ENCODE assay signal across 9 mouse cellular contexts in genomic region chr12:99406697-99407317, GRCm38 (mm10).
DNase-seq lines count a peak whose midpoint lies in the region; ATAC-seq and TF ChIP-seq lines count a peak whose summit lies in the region.
"Had no signal": no experiment of that assay in that cellular context is flagged by ENCODE, and none has a peak within 500 bp of the region (broad histone marks: within the 10 kb centered on the region; RNA-seq: fewer than 3 reads in every experiment).

No protein-coding gene starts in this region.

- no peak overlapping the region for H3K9ac ChIP-seq in forebrain, embryonic 12.5 days
- H3K9ac ChIP-seq in liver, embryonic 11.5 days (ENCODE audit: low read depth, low read length), result no peak overlapping the region
- H3K9ac ChIP-seq in midbrain, embryonic 15.5 days, result no peak overlapping the region
- H3K9ac ChIP-seq: hindbrain, embryonic 15.5 days had no signal

- no peak overlapping the region for H3K4me2 ChIP-seq in forebrain, embryonic 12.5 days
- peak overlapping the region; percentile 48 for H3K4me2 ChIP-seq in liver, embryonic 11.5 days
- H3K4me2 ChIP-seq in midbrain, embryonic 15.5 days, result no peak overlapping the region
- H3K4me2 ChIP-seq: hindbrain, embryonic 15.5 days had no signal

- H3K4me3 ChIP-seq in forebrain, embryonic 12.5 days (replicated peaks), result no peak overlapping the region
- H3K4me3 ChIP-seq in forebrain, embryonic 10.5 days, result no peak overlapping the region
- H3K4me3 ChIP-seq in testis, adult 2 months (ENCODE audit: control insufficient read depth, low read depth, low read length), result no peak overlapping the region
- no peak overlapping the region for H3K4me3 ChIP-seq in liver, embryonic 11.5 days (ENCODE audit: low read depth, low read length)
- no peak overlapping the region for H3K4me3 ChIP-seq in midbrain, embryonic 15.5 days
- H3K4me3 ChIP-seq: hindbrain, embryonic 15.5 days had no signal

- no peaks in the 10 kb centered on the region for H3K36me3 ChIP-seq in forebrain, embryonic 12.5 days (replicated peaks)
- peaks cover 6% of the 10 kb centered on the region for H3K36me3 ChIP-seq in forebrain, embryonic 10.5 days (replicated peaks)
- H3K36me3 ChIP-seq in testis, adult 2 months (ENCODE audit: control insufficient read depth, insufficient read depth, low read length), result no peaks in the 10 kb centered on the region
- H3K36me3 ChIP-seq in liver, embryonic 11.5 days (ENCODE audit: control insufficient read depth, insufficient read depth, low read length), result peaks cover 4% of the 10 kb centered on the region; the same call in 1 of the 2 replicates
- no peaks in the 10 kb centered on the region for H3K36me3 ChIP-seq in midbrain, embryonic 15.5 days (replicated peaks)
- H3K36me3 ChIP-seq: hindbrain, embryonic 15.5 days had no signal

- no peak for TF ChIP-seq POLR2A in testis, adult 2 months (IDR thresholded peaks at IDR 0.05; ENCODE audit: control insufficient read depth, low read depth, low read length)

- H3K4me1 ChIP-seq in forebrain, embryonic 12.5 days, result peaks cover 17% of the 10 kb centered on the region
- peaks cover 14% of the 10 kb centered on the region for H3K4me1 ChIP-seq in forebrain, embryonic 10.5 days
- peaks cover 2% of the 10 kb centered on the region; the same call in 1 of the 2 replicates for H3K4me1 ChIP-seq in testis, adult 2 months (ENCODE audit: control insufficient read depth, insufficient read depth, low read length)
- no peaks in the 10 kb centered on the region; the same call in 1 of the 2 replicates for H3K4me1 ChIP-seq in liver, embryonic 11.5 days (replicated peaks; ENCODE audit: control insufficient read depth, insufficient read depth, low read length)
- H3K4me1 ChIP-seq in midbrain, embryonic 15.5 days, result 0 out of 2 replicates have a peak, but pooled peaks cover 4% of the 10 kb centered on the region

- DNase-seq in forebrain, embryonic 10.5 days (ENCODE audit: extremely low spot score, low spot score), result no peak
- no peak for DNase-seq in testis, postnatal 10 days (ENCODE audit: low spot score)
- DNase-seq in liver, embryonic 11.5 days (ENCODE audit: low spot score), result no peak
- DNase-seq in yolk sac, embryonic 10.5 days (ENCODE audit: low spot score), result no peak
- no peak for DNase-seq in cerebellum, adult 8-10 months

- no peak for ATAC-seq in forebrain, embryonic 12.5 days (ENCODE audit: low FRiP score)
- no peak for ATAC-seq in liver, embryonic 11.5 days (replicated peaks; ENCODE audit: low FRiP score)
- ATAC-seq in midbrain, embryonic 15.5 days (replicated peaks), result no peak

- WGBS in forebrain, embryonic 12.5 days, result 75% methylated on average over 15 of the region's 15 CpGs
- WGBS in forebrain, embryonic 10.5 days, result 89% methylated on average over 15 of the region's 15 CpGs
- 53% methylated on average over 15 of the region's 15 CpGs for WGBS in liver, embryonic 11.5 days
- WGBS in midbrain, embryonic 15.5 days, result 67% methylated on average over 15 of the region's 15 CpGs

- H3K27me3 ChIP-seq in forebrain, embryonic 12.5 days, result peaks cover 18% of the 10 kb centered on the region
- no peaks in the 10 kb centered on the region for H3K27me3 ChIP-seq in forebrain, embryonic 10.5 days (ENCODE audit: poor library complexity, severe bottlenecking)
- no peaks in the 10 kb centered on the region for H3K27me3 ChIP-seq in testis, adult 2 months (ENCODE audit: control insufficient read depth, insufficient read depth, low read length)
- no peaks in the 10 kb centered on the region for H3K27me3 ChIP-seq in liver, embryonic 11.5 days (replicated peaks; ENCODE audit: control insufficient read depth, insufficient read depth, low read length)
- H3K27me3 ChIP-seq in midbrain, embryonic 15.5 days (replicated peaks), result no peaks in the 10 kb centered on the region
- H3K27me3 ChIP-seq: hindbrain, embryonic 15.5 days had no signal

- 0 out of 2 replicates have a peak overlapping the region, but pooled peaks have one; percentile 75 for H3K27ac ChIP-seq in forebrain, embryonic 12.5 days
- H3K27ac ChIP-seq in forebrain, embryonic 10.5 days, result no peak overlapping the region
- H3K27ac ChIP-seq in testis, adult 2 months (ENCODE audit: control insufficient read depth, insufficient read depth, low read depth, low read length), result peak overlapping the region; percentile 69
- 0 out of 2 replicates have a peak overlapping the region, but pooled peaks have one; percentile 8 for H3K27ac ChIP-seq in liver, embryonic 11.5 days (ENCODE audit: low read depth, low read length)
- H3K27ac ChIP-seq in midbrain, embryonic 15.5 days, result no peak overlapping the region
- H3K27ac ChIP-seq: hindbrain, embryonic 15.5 days had no signal

- TF ChIP-seq CTCF in testis, adult 2 months (IDR thresholded peaks at IDR 0.05; ENCODE audit: control insufficient read depth, insufficient read depth, insufficient replicate concordance, low read depth, low read length), result no peak

- 0 out of 2 replicates have a peak, but pooled peaks cover 4% of the 10 kb centered on the region for H3K9me3 ChIP-seq in forebrain, embryonic 12.5 days
- peaks cover 14% of the 10 kb centered on the region; the same call in 1 of the 2 replicates for H3K9me3 ChIP-seq in forebrain, embryonic 10.5 days
- H3K9me3 ChIP-seq in liver, embryonic 11.5 days (ENCODE audit: control insufficient read depth, low read length), result no peaks in the 10 kb centered on the region
- H3K9me3 ChIP-seq in midbrain, embryonic 15.5 days, result no peaks in the 10 kb centered on the region
- H3K9me3 ChIP-seq: hindbrain, embryonic 15.5 days had no signal

Comparison
In these comparisons a context has a peak if more than half of its experiments do, and no peak if none do; other contexts are left out.
1. H3K27ac ChIP-seq: peak in forebrain, embryonic 12.5 days (single experiment), testis, adult 2 months (single experiment) and liver, embryonic 11.5 days (single experiment); none in forebrain, embryonic 10.5 days (single experiment) and midbrain, embryonic 15.5 days (single experiment).